20 mouse cellular contexts compared by ENCODE assay signal in the genomic region with DNA sequence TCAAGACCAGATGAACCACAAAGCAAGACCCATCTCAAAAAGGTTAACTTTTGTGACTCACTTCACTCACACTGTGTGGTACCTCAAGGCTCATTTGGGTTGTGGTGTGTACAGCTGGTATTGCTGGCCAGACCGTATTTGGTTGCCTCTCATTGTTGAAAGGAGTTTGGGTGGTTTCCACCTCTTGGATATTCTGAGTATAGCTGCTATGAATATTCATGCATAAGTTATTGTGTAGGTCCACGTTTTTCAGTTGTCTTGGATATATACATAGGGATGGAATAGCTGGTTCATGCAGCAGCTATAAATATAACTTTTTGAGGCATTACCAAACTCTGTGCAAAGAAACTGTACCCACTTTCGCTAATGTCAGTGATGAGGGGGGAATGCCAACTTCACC.
DNase-seq lines count a peak whose midpoint lies in the region; ATAC-seq lines count a peak whose summit lies in the region.
"Had no signal": no experiment of that assay in that cellular context is flagged by ENCODE, and none has a peak within 500 bp of the region (broad histone marks: within the 10 kb centered on the region; RNA-seq: fewer than 3 reads in every experiment).

No protein-coding gene starts in this region.

- DNase-seq in frontal cortex, postnatal 14 days (ENCODE audit: low spot score in 2 of 2): no peak
- peak; percentile 39 for DNase-seq in brain, adult 2 months (ENCODE audit: low read depth, low spot score)
- DNase-seq in telencephalon, adult 2 months (ENCODE audit: low read depth, low spot score): peak; percentile 50
- no peak for DNase-seq in layer of hippocampus, adult 11-12 months (ENCODE audit: low spot score)
- no peak for DNase-seq in kidney, postnatal 25 days
- DNase-seq: adrenal gland, adult 2 months; adrenal gland, adult 8-10 months; adrenal gland, postnatal 10 days; adrenal gland, postnatal 14 days; adrenal gland, postnatal 25 days; adrenal gland, postnatal 36 days; B cell, adult 2 months; cerebellum, adult 11 months; cerebellum, adult 11-12 months; cerebellum, adult 18-20 months; cerebellum, adult 2 months had no signal

- peak; percentile 97 for ATAC-seq in frontal cortex, adult (ENCODE audit: low TSS enrichment)
- ATAC-seq: activated CD4-positive, CD25-positive, alpha-beta regulatory T cell, adult 4 months; CD4-positive, CD25-positive, alpha-beta regulatory T cell, adult 4 months; Patski had no signal

Comparison
In these comparisons a context has a peak if more than half of its experiments do, and no peak if none do; other contexts are left out.
1. DNase-seq: peak in brain, adult 2 months (single experiment) and telencephalon, adult 2 months (single experiment); none in frontal cortex, postnatal 14 days (0 of 2), layer of hippocampus, adult 11-12 months (single experiment) and kidney, postnatal 25 days (0 of 2).